Mouse (Mus musculus): ENCODE data around the gene Lipo1. TPM values are rescaled to one million over a fixed set of nuclear protein-coding genes. Genes with fewer than 3 reads are reported as not detected.
"Not testable (repeated sequence)": the region's sequence is repeated elsewhere in the genome, so short reads cannot be mapped to it uniquely, and the experiment has no call there.

The Lipo1 gene
- not detected in 2 replicates for total RNA-seq (2021)
- long read RNA-seq, experiment 1, result 0 reads
- long read RNA-seq, experiment 2, result 0 reads

GRCm38 (mm10) chr19:33787359-33787758 is at the start of gene Lipo1:
Lipo1 (minus strand) TSS chr19:33787459.
- DNase-seq, result not testable (repeated sequence)

GRCm38 (mm10) chr19:33786576-33787277 is 532 bp downstream of the Lipo1 start:
- no peak for DNase-seq

- DNase-seq, result peak; percentile 57
Observed at GRCm38 (mm10) chr19:33761287-33762086, 25.8 kb downstream of the Lipo1 start, which contains the start of gene Lipo3. Lipo3 (minus strand) TSS chr19:33761951.

- not testable (repeated sequence) for DNase-seq
Observed at GRCm38 (mm10) chr19:33751259-33751658, 36.0 kb downstream of the Lipo1 start, which contains the start of gene Lipo2. Lipo2 (minus strand) TSS chr19:33751359.

Other genes starting within 250 kb of the Lipo1 start
- gene Gm8978, start 162.2 kb downstream of the Lipo1 start, total RNA-seq (2021), result not detected in 2 replicates
- not detected in 2 replicates for gene Lipo2, start 36.1 kb downstream of the Lipo1 start, total RNA-seq (2021)
- 11.1 and 12.5 TPM in 2 replicates for gene Lipo3, start 25.5 kb downstream of the Lipo1 start, total RNA-seq (2021)
- not detected in 2 replicates for gene Lipf, start 173.7 kb upstream of the Lipo1 start, total RNA-seq (2021)
- 0.26 and 0.34 TPM in 2 replicates for gene Lipk, start 220.8 kb upstream of the Lipo1 start, total RNA-seq (2021)